Mouse (Mus musculus): Measurements from ENCODE around the gene Disc1. TPM values are rescaled to one million over a fixed set of nuclear protein-coding genes. Genes with fewer than 3 reads are reported as not detected.

Disc1 gene
- polyA plus RNA-seq, 1 experiment, result 0.28 TPM

DNA sequence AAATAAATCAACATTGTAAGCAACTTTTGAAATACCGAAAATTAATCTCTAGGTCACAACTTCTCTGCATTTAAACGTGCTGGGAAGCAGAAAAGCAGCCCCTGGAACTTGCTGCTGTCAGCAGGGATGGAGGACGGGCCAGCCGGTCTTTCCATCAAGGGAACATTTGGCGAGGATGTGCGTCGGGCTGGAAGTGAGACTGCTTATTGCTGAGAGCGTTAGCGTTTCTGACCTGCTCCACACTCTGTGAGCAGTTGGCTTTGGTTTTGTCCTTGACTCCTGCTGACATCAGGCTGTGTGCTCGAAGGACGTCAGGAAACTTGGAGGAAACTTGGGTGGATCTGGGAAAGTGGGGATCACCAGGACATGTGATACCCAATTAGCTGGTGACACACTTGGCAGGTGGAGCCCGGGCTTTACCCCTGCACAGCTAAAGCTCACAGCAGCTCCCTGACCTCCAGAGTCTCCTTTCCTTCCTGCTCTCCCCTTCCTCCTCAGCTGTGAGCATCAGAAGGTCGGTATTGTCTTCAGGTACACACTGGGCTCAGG, 158.7 kb downstream of the Disc1 start:
- no peak overlapping the region for H3K27ac ChIP-seq (ENCODE audit: insufficient read depth, low read depth, low read length)
- H3K4me1 ChIP-seq (ENCODE audit: control insufficient read depth, insufficient read depth, insufficient read length, low read length), result no peaks in the 10 kb centered on the region
- 64% methylated on average over 13 of the region's 13 CpGs for WGBS
- no peaks in the 10 kb centered on the region for H3K27me3 ChIP-seq (ENCODE audit: control insufficient read depth, insufficient read depth, low read length)
- H3K4me3 ChIP-seq (ENCODE audit: low read depth, low read length), result no peak overlapping the region
- H3K36me3 ChIP-seq (ENCODE audit: control insufficient read depth, insufficient read depth, low read length), result no peaks in the 10 kb centered on the region
- TF ChIP-seq CTCF (IDR thresholded peaks at IDR 0.05; ENCODE audit: extremely low read depth, insufficient read length, insufficient replicate concordance, low read depth, low read length), result no peak
- TF ChIP-seq POLR2A (IDR thresholded peaks at IDR 0.05; ENCODE audit: low read depth, low read length), result no peak

DNA sequence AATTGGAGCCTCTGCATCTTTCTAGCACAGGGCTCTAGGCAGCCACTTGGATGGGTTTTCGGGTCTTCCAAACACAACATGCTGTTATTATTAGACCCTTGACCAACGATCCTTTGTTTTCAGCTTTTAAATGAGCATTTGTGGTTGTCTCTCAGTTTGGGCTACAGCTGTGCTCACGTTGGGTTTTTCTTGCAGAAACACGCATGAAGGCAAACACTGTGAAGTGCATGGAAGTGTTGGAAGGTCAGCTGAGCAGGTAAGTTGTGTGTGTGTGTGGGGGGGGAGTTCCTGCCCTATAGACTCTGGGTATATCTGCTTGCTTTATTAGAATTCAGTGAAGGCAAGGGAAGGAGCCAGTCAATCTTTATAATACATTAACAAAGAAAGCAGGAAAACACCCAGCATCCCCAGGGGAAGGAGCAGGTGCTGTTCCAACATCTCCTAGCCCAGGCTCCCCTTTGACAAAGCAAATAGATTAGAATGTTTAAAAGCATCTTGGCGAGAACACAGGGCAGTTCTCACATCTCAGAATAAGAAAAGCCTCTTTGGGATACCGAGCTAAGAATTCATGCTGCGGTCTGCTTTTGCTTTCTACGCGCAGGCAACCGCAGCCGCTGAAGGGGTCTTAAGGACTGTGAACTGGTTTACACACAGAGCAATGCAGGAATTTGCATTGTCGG, 164.0 kb downstream of the Disc1 start:
- 73% methylated on average over 12 of the region's 12 CpGs for WGBS
- H3K27ac ChIP-seq (ENCODE audit: insufficient read depth, low read depth, low read length), result no peak overlapping the region
- no peaks in the 10 kb centered on the region for H3K27me3 ChIP-seq (ENCODE audit: control insufficient read depth, insufficient read depth, low read length)
- no peaks in the 10 kb centered on the region for H3K36me3 ChIP-seq (ENCODE audit: control insufficient read depth, insufficient read depth, low read length)
- no peak overlapping the region for H3K4me3 ChIP-seq (ENCODE audit: low read depth, low read length)
- no peak for TF ChIP-seq POLR2A (IDR thresholded peaks at IDR 0.05; ENCODE audit: low read depth, low read length)
- no peak for TF ChIP-seq CTCF (IDR thresholded peaks at IDR 0.05; ENCODE audit: extremely low read depth, insufficient read length, insufficient replicate concordance, low read depth, low read length)
- H3K4me1 ChIP-seq (ENCODE audit: control insufficient read depth, insufficient read depth, insufficient read length, low read length), result peaks cover 1% of the 10 kb centered on the region; the same call in 1 of the 2 replicates

DNA sequence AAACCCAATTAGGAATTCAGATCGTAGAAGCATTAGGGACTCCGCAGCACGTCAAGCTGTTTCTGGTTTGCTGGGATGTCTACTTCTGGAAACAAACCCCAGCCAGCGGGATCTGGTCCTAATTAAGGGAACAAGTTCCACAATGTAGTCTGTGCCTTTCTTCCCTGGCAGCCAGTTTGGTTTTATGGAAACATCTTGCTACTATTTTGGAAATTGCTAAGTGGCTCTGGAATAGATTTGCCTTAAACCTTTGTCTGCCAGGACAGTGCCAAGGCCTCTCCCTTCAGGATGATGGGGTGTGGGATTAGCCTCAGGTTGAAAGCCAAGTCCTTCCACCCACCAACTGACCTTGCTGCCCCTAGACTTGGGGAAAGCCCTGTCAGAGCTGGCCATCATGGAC, 164.7 kb downstream of the Disc1 start:
- no peaks in the 10 kb centered on the region for H3K36me3 ChIP-seq (ENCODE audit: control insufficient read depth, insufficient read depth, low read length)
- H3K27me3 ChIP-seq (ENCODE audit: control insufficient read depth, insufficient read depth, low read length), result no peaks in the 10 kb centered on the region
- no peak overlapping the region for H3K4me3 ChIP-seq (ENCODE audit: low read depth, low read length)
- H3K4me1 ChIP-seq (ENCODE audit: control insufficient read depth, insufficient read depth, insufficient read length, low read length), result peaks cover 2% of the 10 kb centered on the region; the same call in 1 of the 2 replicates
- H3K27ac ChIP-seq (ENCODE audit: insufficient read depth, low read depth, low read length), result no peak overlapping the region
- TF ChIP-seq POLR2A (IDR thresholded peaks at IDR 0.05; ENCODE audit: low read depth, low read length), result no peak
- WGBS, result 84% methylated on average over 4 of the region's 4 CpGs

- Histone ChIP-seq H3K27ac (ENCODE audit: insufficient read depth, low read depth, low read length) (no peak overlapping the region), H3K36me3 (ENCODE audit: control insufficient read depth, insufficient read depth, low read length) (no peaks in the 10 kb centered on the region), H3K27me3 (ENCODE audit: control insufficient read depth, insufficient read depth, low read length) (no peaks in the 10 kb centered on the region), H3K4me1 (ENCODE audit: control insufficient read depth, insufficient read depth, insufficient read length, low read length) (peaks cover 6% of the 10 kb centered on the region; the same call in 1 of the 2 replicates), H3K4me3 (ENCODE audit: low read depth, low read length) (no peak overlapping the region)
- WGBS, result 78% methylated on average over 5 of the region's 5 CpGs
- TF ChIP-seq CTCF (IDR thresholded peaks at IDR 0.05; ENCODE audit: extremely low read depth, insufficient read length, insufficient replicate concordance, low read depth, low read length), result no peak
Observed at GRCm38 (mm10) chr8:125220608-125221007, 166.6 kb downstream of the Disc1 start.

GRCm38 (mm10) chr8:125221062-125221461, 167.1 kb downstream of the Disc1 start:
- 87% methylated on average over 4 of the region's 4 CpGs for WGBS
- H3K4me1 ChIP-seq (ENCODE audit: control insufficient read depth, insufficient read depth, insufficient read length, low read length), result peaks cover 6% of the 10 kb centered on the region; the same call in 1 of the 2 replicates
- no peak overlapping the region for H3K4me3 ChIP-seq (ENCODE audit: low read depth, low read length)
- no peak for TF ChIP-seq POLR2A (IDR thresholded peaks at IDR 0.05; ENCODE audit: low read depth, low read length)
- TF ChIP-seq CTCF (IDR thresholded peaks at IDR 0.05; ENCODE audit: extremely low read depth, insufficient read length, insufficient replicate concordance, low read depth, low read length), result no peak
- no peaks in the 10 kb centered on the region for H3K27me3 ChIP-seq (ENCODE audit: control insufficient read depth, insufficient read depth, low read length)
- H3K36me3 ChIP-seq (ENCODE audit: control insufficient read depth, insufficient read depth, low read length), result no peaks in the 10 kb centered on the region
- no peak overlapping the region for H3K27ac ChIP-seq (ENCODE audit: insufficient read depth, low read depth, low read length)

DNA sequence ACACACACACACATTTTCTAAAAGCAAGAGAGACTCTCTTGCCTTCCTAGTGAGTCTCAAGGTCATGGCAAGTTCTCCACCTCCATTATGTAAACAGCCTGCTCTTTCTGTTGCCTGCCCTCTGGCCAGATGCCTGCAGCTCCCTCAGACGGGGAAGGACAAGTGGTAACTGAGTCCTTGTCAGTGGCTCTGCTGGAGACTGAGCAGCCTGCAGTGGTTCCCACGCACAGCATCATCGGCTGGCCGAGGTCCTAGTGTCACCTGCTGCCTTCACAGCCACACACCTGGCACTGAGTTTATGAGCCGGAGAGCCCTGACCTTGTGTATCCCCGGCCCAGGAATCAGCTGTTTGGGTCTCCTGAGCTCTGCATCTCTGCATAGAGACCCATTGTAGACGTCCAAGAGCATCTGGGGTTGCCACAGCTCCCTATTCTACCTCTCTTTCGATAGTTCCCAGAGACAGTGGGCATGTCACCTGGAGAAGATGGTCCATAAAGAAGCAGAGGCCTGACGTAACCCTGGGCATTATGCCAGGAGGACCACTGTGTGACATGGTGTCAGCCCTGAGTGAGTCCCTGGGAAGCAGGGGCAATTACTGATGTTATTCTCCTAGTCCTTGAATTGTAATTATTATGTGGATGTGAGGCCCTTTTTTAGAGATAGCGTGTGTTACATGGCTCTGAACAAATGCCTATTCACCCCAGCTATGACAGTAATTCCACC, 169.2 kb downstream of the Disc1 start:
- H3K27me3 ChIP-seq (ENCODE audit: control insufficient read depth, insufficient read depth, low read length), result no peaks in the 10 kb centered on the region
- H3K36me3 ChIP-seq (ENCODE audit: control insufficient read depth, insufficient read depth, low read length), result no peaks in the 10 kb centered on the region
- TF ChIP-seq CTCF (IDR thresholded peaks at IDR 0.05; ENCODE audit: extremely low read depth, insufficient read length, insufficient replicate concordance, low read depth, low read length) (no peak), POLR2A (IDR thresholded peaks at IDR 0.05; ENCODE audit: low read depth, low read length) (no peak)
- H3K27ac ChIP-seq (ENCODE audit: insufficient read depth, low read depth, low read length), result no peak overlapping the region
- 38% methylated on average over 10 of the region's 10 CpGs for WGBS
- peaks cover 12% of the 10 kb centered on the region; the same call in 1 of the 2 replicates for H3K4me1 ChIP-seq (ENCODE audit: control insufficient read depth, insufficient read depth, insufficient read length, low read length)
- no peak overlapping the region for H3K4me3 ChIP-seq (ENCODE audit: low read depth, low read length)

GRCm38 (mm10) chr8:125224271-125224699, 170.3 kb downstream of the Disc1 start:
- Histone ChIP-seq H3K27ac (ENCODE audit: insufficient read depth, low read depth, low read length) (no peak overlapping the region), H3K27me3 (ENCODE audit: control insufficient read depth, insufficient read depth, low read length) (no peaks in the 10 kb centered on the region), H3K36me3 (ENCODE audit: control insufficient read depth, insufficient read depth, low read length) (no peaks in the 10 kb centered on the region), H3K4me3 (ENCODE audit: low read depth, low read length) (no peak overlapping the region), H3K4me1 (ENCODE audit: control insufficient read depth, insufficient read depth, insufficient read length, low read length) (peaks cover 12% of the 10 kb centered on the region; the same call in 1 of the 2 replicates)
- WGBS, result 25% methylated on average over 6 of the region's 6 CpGs
- no peak for TF ChIP-seq CTCF (IDR thresholded peaks at IDR 0.05; ENCODE audit: extremely low read depth, insufficient read length, insufficient replicate concordance, low read depth, low read length)
- no peak for TF ChIP-seq POLR2A (IDR thresholded peaks at IDR 0.05; ENCODE audit: low read depth, low read length)

Measured in small intestine, adult 2 months (tissue).